11 mouse cellular contexts compared by ENCODE assay signal in the genomic region with DNA sequence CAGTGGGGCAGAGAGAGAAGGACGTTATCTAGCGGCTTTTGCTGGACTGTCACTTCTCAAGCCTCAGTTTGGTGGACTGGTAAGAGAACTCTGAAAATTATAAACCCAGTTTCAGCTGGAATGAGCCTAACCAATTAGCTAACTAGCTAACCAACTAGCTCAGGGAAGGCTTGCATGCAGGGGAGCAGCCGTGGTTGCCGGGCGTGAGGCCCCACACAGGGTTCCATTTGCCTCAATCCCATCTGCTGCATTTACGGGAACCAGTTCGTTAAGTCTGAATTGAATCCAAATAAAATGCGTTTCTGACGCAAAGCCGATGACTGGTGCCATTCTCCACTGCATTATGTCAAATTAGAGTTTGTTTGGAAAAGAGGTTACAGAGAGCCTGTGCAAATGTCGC.
A peak's percentile ranks its signal among the peaks of the same experiment; 100 is the strongest.
DNase-seq lines count a peak whose midpoint lies in the region; ATAC-seq and TF ChIP-seq lines count a peak whose summit lies in the region.
"Had no signal": no experiment of that assay in that cellular context is flagged by ENCODE, and none has a peak within 500 bp of the region (broad histone marks: within the 10 kb centered on the region; RNA-seq: fewer than 3 reads in every experiment).

No protein-coding gene starts in this region.

- H3K4me3 ChIP-seq in hindbrain, embryonic 10.5 days: no peak overlapping the region
- H3K4me3 ChIP-seq in hindbrain, embryonic 11.5 days (ENCODE audit: low read depth, low read length): no peak overlapping the region
- H3K4me3 ChIP-seq in neural tube, embryonic 13.5 days: no peak overlapping the region
- 0 out of 2 replicates have a peak overlapping the region, but pooled peaks have one; percentile 1 for H3K4me3 ChIP-seq in forebrain, embryonic 16.5 days (replicated peaks; ENCODE audit: low read length)
- H3K4me3 ChIP-seq in neural tube, embryonic 15.5 days (replicated peaks): no peak overlapping the region
- H3K4me3 ChIP-seq in thymus, adult 2 months (ENCODE audit: control insufficient read depth, insufficient read depth, low read length): no peak overlapping the region
- H3K4me3 ChIP-seq in kidney, embryonic 16.5 days (ENCODE audit: low read length): no peak overlapping the region
- H3K4me3 ChIP-seq: midbrain, embryonic 12.5 days had no signal

- DNase-seq in hindbrain, embryonic 10.5 days (ENCODE audit: low spot score): no peak
- DNase-seq in hindbrain, embryonic 11.5 days (ENCODE audit: low spot score): no peak
- no peak for DNase-seq in neural tube, embryonic 10.5 days (ENCODE audit: extremely low spot score, low spot score)
- no peak for DNase-seq in thymus, adult 2 months
- DNase-seq: adrenal gland, postnatal 10 days had no signal

- peaks cover 20% of the 10 kb centered on the region for H3K4me1 ChIP-seq in hindbrain, embryonic 10.5 days (replicated peaks)
- no peaks in the 10 kb centered on the region for H3K4me1 ChIP-seq in hindbrain, embryonic 11.5 days (replicated peaks; ENCODE audit: control insufficient read depth, insufficient read depth, low read length)
- H3K4me1 ChIP-seq in neural tube, embryonic 13.5 days (replicated peaks): peaks cover 48% of the 10 kb centered on the region
- H3K4me1 ChIP-seq in forebrain, embryonic 16.5 days (replicated peaks; ENCODE audit: control insufficient read depth, insufficient read depth, low read length): peaks cover 50% of the 10 kb centered on the region
- H3K4me1 ChIP-seq in neural tube, embryonic 15.5 days: peaks cover 23% of the 10 kb centered on the region
- no peaks in the 10 kb centered on the region for H3K4me1 ChIP-seq in thymus, adult 2 months (replicated peaks; ENCODE audit: control insufficient read depth, insufficient read depth, low read length)
- peaks cover 9% of the 10 kb centered on the region; the same call in 1 of the 2 replicates for H3K4me1 ChIP-seq in kidney, embryonic 16.5 days (ENCODE audit: insufficient read depth, low read length)

- H3K9ac ChIP-seq in hindbrain, embryonic 11.5 days (ENCODE audit: low read depth, low read length): no peak overlapping the region
- H3K9ac ChIP-seq in neural tube, embryonic 13.5 days: no peak overlapping the region
- peak overlapping the region; percentile 2; the same call in 1 of the 2 replicates for H3K9ac ChIP-seq in forebrain, embryonic 16.5 days (replicated peaks; ENCODE audit: low read depth, low read length)
- no peak overlapping the region for H3K9ac ChIP-seq in neural tube, embryonic 15.5 days (replicated peaks)
- no peak overlapping the region for H3K9ac ChIP-seq in kidney, embryonic 16.5 days (replicated peaks; ENCODE audit: low read length)
- H3K9ac ChIP-seq: midbrain, embryonic 12.5 days had no signal

- no peak for TF ChIP-seq CTCF in thymus, adult 2 months (IDR thresholded peaks at IDR 0.05; ENCODE audit: borderline replicate concordance, control insufficient read depth, extremely low read depth, insufficient read depth, low read length, poor library complexity)

- 82% methylated on average over 11 of the region's 11 CpGs for WGBS in hindbrain, embryonic 10.5 days
- 75% methylated on average over 11 of the region's 11 CpGs for WGBS in hindbrain, embryonic 11.5 days
- 45% methylated on average over 11 of the region's 11 CpGs for WGBS in neural tube, embryonic 13.5 days
- WGBS in forebrain, embryonic 16.5 days: 18% methylated on average over 11 of the region's 11 CpGs
- 38% methylated on average over 11 of the region's 11 CpGs for WGBS in neural tube, embryonic 15.5 days
- WGBS in thymus, adult 2 months: 96% methylated on average over 11 of the region's 11 CpGs
- WGBS in kidney, embryonic 16.5 days: 72% methylated on average over 11 of the region's 11 CpGs

- no peak overlapping the region for H3K4me2 ChIP-seq in hindbrain, embryonic 11.5 days (replicated peaks; ENCODE audit: low read depth, low read length)
- H3K4me2 ChIP-seq in neural tube, embryonic 13.5 days: no peak overlapping the region
- H3K4me2 ChIP-seq in forebrain, embryonic 16.5 days (ENCODE audit: low read length): peak overlapping the region; percentile 39
- peak overlapping the region; percentile 29; the same call in 1 of the 2 replicates for H3K4me2 ChIP-seq in neural tube, embryonic 15.5 days
- H3K4me2 ChIP-seq in kidney, embryonic 16.5 days (replicated peaks; ENCODE audit: low read depth, low read length): no peak overlapping the region
- H3K4me2 ChIP-seq: liver, embryonic 11.5 days; midbrain, embryonic 12.5 days had no signal

- no peaks in the 10 kb centered on the region for H3K36me3 ChIP-seq in hindbrain, embryonic 10.5 days
- H3K36me3 ChIP-seq in hindbrain, embryonic 11.5 days (ENCODE audit: control insufficient read depth, insufficient read depth, low read length): no peaks in the 10 kb centered on the region
- no peaks in the 10 kb centered on the region for H3K36me3 ChIP-seq in neural tube, embryonic 13.5 days
- no peaks in the 10 kb centered on the region for H3K36me3 ChIP-seq in forebrain, embryonic 16.5 days (ENCODE audit: control insufficient read depth, insufficient read depth)
- no peaks in the 10 kb centered on the region for H3K36me3 ChIP-seq in neural tube, embryonic 15.5 days
- no peaks in the 10 kb centered on the region for H3K36me3 ChIP-seq in thymus, adult 2 months (ENCODE audit: control insufficient read depth, insufficient read depth, low read length)
- no peaks in the 10 kb centered on the region for H3K36me3 ChIP-seq in kidney, embryonic 16.5 days (ENCODE audit: insufficient read depth, low read length)
- H3K36me3 ChIP-seq: midbrain, embryonic 12.5 days had no signal

- H3K9me3 ChIP-seq in hindbrain, embryonic 10.5 days: no peaks in the 10 kb centered on the region
- H3K9me3 ChIP-seq in hindbrain, embryonic 11.5 days (ENCODE audit: control insufficient read depth, low read length): no peaks in the 10 kb centered on the region
- no peaks in the 10 kb centered on the region for H3K9me3 ChIP-seq in neural tube, embryonic 13.5 days
- H3K9me3 ChIP-seq in forebrain, embryonic 16.5 days (ENCODE audit: control insufficient read depth, low read length): no peaks in the 10 kb centered on the region
- no peaks in the 10 kb centered on the region for H3K9me3 ChIP-seq in neural tube, embryonic 15.5 days (replicated peaks)
- H3K9me3 ChIP-seq in kidney, embryonic 16.5 days (ENCODE audit: low read length): no peaks in the 10 kb centered on the region
- H3K9me3 ChIP-seq: midbrain, embryonic 12.5 days had no signal

- H3K27me3 ChIP-seq in hindbrain, embryonic 10.5 days (ENCODE audit: insufficient read depth, poor library complexity, severe bottlenecking): peaks cover 3% of the 10 kb centered on the region; the same call in 1 of the 2 replicates
- H3K27me3 ChIP-seq in hindbrain, embryonic 11.5 days (ENCODE audit: control insufficient read depth, insufficient read depth, low read length): no peaks in the 10 kb centered on the region
- H3K27me3 ChIP-seq in neural tube, embryonic 13.5 days: no peaks in the 10 kb centered on the region
- H3K27me3 ChIP-seq in forebrain, embryonic 16.5 days (replicated peaks; ENCODE audit: control insufficient read depth, insufficient read depth, low read length): no peaks in the 10 kb centered on the region
- no peaks in the 10 kb centered on the region for H3K27me3 ChIP-seq in neural tube, embryonic 15.5 days (replicated peaks)
- no peaks in the 10 kb centered on the region for H3K27me3 ChIP-seq in thymus, adult 2 months (ENCODE audit: control insufficient read depth, insufficient read depth, low read length)
- no peaks in the 10 kb centered on the region for H3K27me3 ChIP-seq in kidney, embryonic 16.5 days (ENCODE audit: insufficient read depth, low read length)
- H3K27me3 ChIP-seq: midbrain, embryonic 12.5 days had no signal

- no peak for ATAC-seq in hindbrain, embryonic 11.5 days (ENCODE audit: low FRiP score)
- ATAC-seq in neural tube, embryonic 13.5 days (ENCODE audit: low read depth): no peak
- peak; percentile 65 for ATAC-seq in forebrain, embryonic 16.5 days
- ATAC-seq in neural tube, embryonic 15.5 days (ENCODE audit: low FRiP score): no peak
- ATAC-seq in kidney, embryonic 16.5 days (ENCODE audit: low FRiP score, low TSS enrichment): no peak

- no peak for TF ChIP-seq POLR2A in thymus, adult 2 months (IDR thresholded peaks at IDR 0.05; ENCODE audit: control insufficient read depth, extremely low read depth, insufficient read depth, low read length, poor library complexity)

- H3K27ac ChIP-seq in hindbrain, embryonic 10.5 days: peak overlapping the region; percentile 30; the same call in 1 of the 2 replicates
- no peak overlapping the region for H3K27ac ChIP-seq in hindbrain, embryonic 11.5 days (ENCODE audit: low read depth, low read length)
- peak overlapping the region; percentile 83; the same call in 1 of the 2 replicates for H3K27ac ChIP-seq in neural tube, embryonic 13.5 days (replicated peaks)
- H3K27ac ChIP-seq in forebrain, embryonic 16.5 days (ENCODE audit: low read length): peak overlapping the region; percentile 91
- H3K27ac ChIP-seq in neural tube, embryonic 15.5 days (replicated peaks): no peak overlapping the region; the same call in 1 of the 2 replicates
- no peak overlapping the region for H3K27ac ChIP-seq in thymus, adult 2 months (ENCODE audit: control insufficient read depth, insufficient read depth, low read length)
- H3K27ac ChIP-seq in kidney, embryonic 16.5 days (ENCODE audit: low read length): no peak overlapping the region

Comparison
In these comparisons a context has a peak if more than half of its experiments do, and no peak if none do; other contexts are left out.
1. H3K27ac ChIP-seq: peak in hindbrain, embryonic 10.5 days (single experiment), neural tube, embryonic 13.5 days (single experiment) and forebrain, embryonic 16.5 days (single experiment); none in hindbrain, embryonic 11.5 days (single experiment), neural tube, embryonic 15.5 days (single experiment), thymus, adult 2 months (single experiment) and kidney, embryonic 16.5 days (single experiment).
2. H3K4me2 ChIP-seq: peak in forebrain, embryonic 16.5 days (single experiment) and neural tube, embryonic 15.5 days (single experiment); none in hindbrain, embryonic 11.5 days (single experiment), neural tube, embryonic 13.5 days (single experiment) and kidney, embryonic 16.5 days (single experiment).